ENCODE assay signal across 8 mouse cellular contexts in the genomic region with DNA sequence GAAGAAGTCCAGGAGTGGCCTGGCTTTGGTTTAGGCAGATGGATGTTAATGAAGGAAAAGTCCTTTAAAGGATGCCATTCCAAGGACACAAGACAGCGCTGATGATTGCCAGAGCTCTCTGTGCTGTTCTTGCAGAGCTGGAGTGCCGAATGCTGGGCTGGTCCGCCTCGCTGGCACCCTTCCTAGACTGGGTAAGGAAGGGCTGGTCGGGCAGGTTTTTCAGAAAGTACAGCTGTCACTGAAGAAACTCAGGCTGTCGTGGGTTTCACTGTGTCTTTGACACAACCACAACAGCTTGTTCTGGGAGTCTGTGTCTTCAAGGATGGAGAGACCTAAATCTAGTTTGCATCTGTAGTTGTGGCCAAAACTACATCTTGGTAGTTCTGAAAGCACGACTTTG.
DNase-seq lines count a peak whose midpoint lies in the region; ATAC-seq lines count a peak whose summit lies in the region.

No protein-coding gene starts in this region.

- WGBS in large intestine, adult 2 months: 13% methylated on average over 7 of the region's 7 CpGs
- 76% methylated on average over 7 of the region's 7 CpGs for WGBS in kidney, embryonic 16.5 days

- no peak for ATAC-seq in erythroid progenitor cell, adult 5-6 weeks (replicated peaks; ENCODE audit: low FRiP score, poor library complexity, severe bottlenecking)
- no peak for ATAC-seq in kidney, embryonic 16.5 days (ENCODE audit: low FRiP score, low TSS enrichment)

- H3K9me3 ChIP-seq in kidney, embryonic 16.5 days (ENCODE audit: low read length): no peaks in the 10 kb centered on the region

- H3K27ac ChIP-seq in kidney, embryonic 16.5 days (ENCODE audit: low read length): no peak overlapping the region

- H3K9ac ChIP-seq in kidney, embryonic 16.5 days (replicated peaks; ENCODE audit: low read length): no peak overlapping the region

- H3K4me3 ChIP-seq in kidney, embryonic 16.5 days (ENCODE audit: low read length): no peak overlapping the region

- no peaks in the 10 kb centered on the region for H3K36me3 ChIP-seq in kidney, embryonic 16.5 days (ENCODE audit: insufficient read depth, low read length)

- no peak overlapping the region for H3K4me2 ChIP-seq in kidney, embryonic 16.5 days (replicated peaks; ENCODE audit: low read depth, low read length)

- no peaks in the 10 kb centered on the region for H3K27me3 ChIP-seq in kidney, embryonic 16.5 days (ENCODE audit: insufficient read depth, low read length)

- peak; percentile 16 for DNase-seq in embryo, embryonic 10 days (ENCODE audit: low spot score)
- no peak for DNase-seq in embryo, embryonic 10.5 days (ENCODE audit: low spot score)
- peak; percentile 3 for DNase-seq in cerebellum, adult 11 months
- peak; percentile 24 for DNase-seq in large intestine, adult 2 months (ENCODE audit: low read depth, low spot score)
- DNase-seq in lung, postnatal 14 days: peak; percentile 70
- peak; percentile 18 for DNase-seq in urinary bladder, postnatal 10 days (ENCODE audit: low spot score)

- H3K4me1 ChIP-seq in kidney, embryonic 16.5 days (ENCODE audit: insufficient read depth, low read length): 0 out of 2 replicates have a peak, but pooled peaks cover 4% of the 10 kb centered on the region
